Mouse (Mus musculus) ES-Bruce4 (cell line): Measurements from ENCODE around the gene Dst.

Source experiments
- CTCF ChIP-seq: IDR thresholded peaks from one replicate; pipeline ENCODE4 v1.8.1; 2011; ENCODE audit warnings: low read depth, low read length
- POLR2A ChIP-seq: IDR thresholded peaks from one replicate; pipeline ENCODE4 v1.8.1; 2011; ENCODE audit warnings: low read length; ENCODE audit not compliant: insufficient read depth

GRCm38 (mm10) chr1:34273922-34274321 is 365.9 kb downstream of the Dst start:
- TF ChIP-seq POLR2A (no peak), CTCF (no peak)
